Mouse (Mus musculus) cerebellum, adult 18-20 months (tissue): ENCODE data around the gene Wnt16.
"Not testable (repeated sequence)": the region's sequence is repeated elsewhere in the genome, so short reads cannot be mapped to it uniquely, and the experiment has no call there.

Experiments used
- DNase-seq, 2 experiments: peaks; one replicate each; pipeline ENCODE4 v3.0.0; 2021

The Wnt16 gene

DNA sequence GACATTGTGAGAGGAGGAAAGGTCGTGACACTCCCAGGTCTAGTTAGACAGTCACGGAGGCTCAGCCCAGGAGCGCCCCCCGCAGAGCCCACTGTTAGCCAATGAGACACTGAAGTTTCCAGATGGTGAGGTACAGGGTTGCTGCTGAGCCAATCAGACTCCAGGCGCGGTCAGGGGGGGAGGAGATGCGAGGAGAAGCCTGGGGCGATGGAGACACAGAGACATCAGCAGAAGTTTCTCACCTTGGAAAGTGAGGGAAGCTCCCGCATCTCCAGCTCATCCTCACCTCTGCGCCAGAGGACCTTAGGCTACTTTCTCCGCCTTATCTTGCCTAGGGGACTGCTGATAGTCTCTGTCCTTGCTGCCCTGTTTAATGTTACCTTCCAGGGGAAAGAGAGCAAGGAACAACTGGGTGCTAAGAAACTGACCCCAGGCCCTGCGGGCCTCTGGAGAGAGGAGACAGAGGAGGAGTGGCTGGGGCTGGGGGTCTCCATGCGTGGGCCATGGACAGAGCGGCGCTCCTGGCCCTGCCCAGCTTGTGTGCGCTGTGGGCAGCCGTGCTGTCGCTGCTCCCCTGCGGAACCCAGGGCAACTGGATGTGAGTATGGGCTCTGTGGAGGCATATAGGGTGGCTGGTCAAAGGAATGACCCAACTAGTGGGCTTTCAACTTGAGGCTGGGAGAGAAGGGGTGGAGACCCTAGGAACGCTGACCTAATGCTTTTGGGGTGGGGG lies at the start of gene Wnt16:
Gene Wnt16 (plus strand): TSS at position 224 of the 733 bp plus-strand sequence.
- DNase-seq, result no peak

DNA sequence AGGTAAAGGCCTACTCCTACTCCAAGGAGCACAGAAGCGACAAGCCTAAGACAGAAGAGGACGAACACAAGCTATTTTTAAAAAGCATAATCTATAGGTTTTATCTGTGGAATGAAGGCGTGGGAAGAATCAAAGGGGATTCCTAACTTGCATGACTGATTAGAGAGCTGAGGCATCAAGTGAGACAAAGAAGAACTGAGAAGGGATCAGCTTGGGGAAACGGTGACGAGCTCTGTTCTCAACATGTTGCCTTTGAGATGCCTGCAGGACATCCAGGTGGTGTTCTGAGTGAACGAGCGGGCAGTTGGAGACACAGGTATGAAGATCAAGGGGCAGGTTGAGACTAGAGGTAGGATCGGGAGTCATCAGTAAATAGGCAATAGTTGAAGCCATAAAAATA lies 44.7 kb upstream of the Wnt16 start:
- DNase-seq, result no peak

DNA sequence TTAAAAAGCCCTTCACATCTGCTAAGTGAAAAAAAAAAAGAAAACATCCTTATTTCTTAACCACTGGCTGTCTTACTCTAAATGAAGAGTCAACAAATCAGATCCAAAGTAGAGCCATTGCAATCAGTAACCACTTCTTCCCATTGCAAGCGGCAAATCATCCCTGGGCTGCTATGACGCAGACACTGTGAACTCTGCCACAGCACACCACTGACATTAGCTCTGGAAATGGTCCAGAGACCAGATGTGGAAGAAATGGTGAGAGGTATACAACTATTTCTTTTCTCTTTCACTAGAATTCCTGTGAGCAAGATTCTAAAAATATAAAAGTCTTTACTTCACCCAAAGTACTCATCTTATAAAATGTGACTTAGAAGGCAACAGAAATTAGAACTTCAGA lies 41.3 kb upstream of the Wnt16 start:
- no peak for DNase-seq

DNA sequence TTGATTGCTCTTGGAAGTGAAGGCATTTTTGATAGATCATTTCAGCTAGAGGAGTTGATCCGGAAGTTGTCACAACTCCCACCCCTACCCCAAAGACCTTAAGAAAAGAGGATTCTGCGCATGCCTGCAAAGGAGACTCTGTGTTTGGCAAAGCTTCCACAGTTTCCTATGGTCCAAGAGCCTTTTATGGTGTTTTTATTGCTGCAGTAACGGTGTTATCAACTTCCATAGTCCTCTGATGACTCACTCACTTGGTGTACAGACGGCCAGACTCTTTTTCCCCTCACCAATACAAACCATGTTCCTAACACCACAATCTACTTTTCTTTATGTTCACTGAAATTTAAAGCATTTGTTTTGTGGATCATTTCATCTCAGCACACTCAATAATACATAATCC lies 29.2 kb upstream of the Wnt16 start:
- DNase-seq, result no peak

DNA sequence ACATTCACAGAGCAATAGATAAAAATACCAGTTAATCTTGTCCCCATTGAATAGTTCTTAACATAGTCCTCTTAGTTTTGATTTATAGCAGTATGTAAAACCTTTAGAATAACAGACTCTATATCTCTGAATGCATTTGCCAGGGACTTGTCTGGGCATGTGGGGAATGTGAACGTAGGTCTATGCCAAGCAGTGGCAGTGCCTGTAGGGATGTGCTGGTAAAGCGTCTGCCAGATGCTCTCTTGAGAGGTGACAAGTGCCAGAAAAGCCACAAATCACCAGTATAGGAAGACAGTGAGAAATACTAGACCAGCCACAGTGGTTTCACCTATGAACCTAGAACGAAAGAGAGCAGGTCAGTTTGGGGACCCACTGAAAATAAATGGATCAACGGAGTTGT lies 25.5 kb upstream of the Wnt16 start:
- DNase-seq, result no peak

DNA sequence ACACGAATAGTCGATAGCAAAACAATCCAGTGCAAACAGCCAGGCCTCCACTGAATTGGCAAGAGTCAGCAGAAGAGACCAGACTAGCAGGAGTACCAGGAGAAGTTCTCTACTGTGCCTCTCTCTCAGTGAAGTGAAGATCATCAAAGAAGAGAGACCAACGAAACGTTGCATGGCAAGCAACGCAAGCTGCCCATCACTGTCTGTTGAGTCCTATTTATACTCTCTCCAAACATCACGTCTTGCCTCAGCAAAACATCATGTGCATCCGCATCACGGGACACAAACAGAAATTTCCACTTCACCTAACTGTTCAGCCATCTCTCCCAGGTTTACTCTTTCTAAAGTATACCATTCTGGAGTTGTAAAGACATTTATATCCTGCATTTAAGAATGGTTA lies 23.9 kb upstream of the Wnt16 start:
- not testable (repeated sequence) for DNase-seq

DNA sequence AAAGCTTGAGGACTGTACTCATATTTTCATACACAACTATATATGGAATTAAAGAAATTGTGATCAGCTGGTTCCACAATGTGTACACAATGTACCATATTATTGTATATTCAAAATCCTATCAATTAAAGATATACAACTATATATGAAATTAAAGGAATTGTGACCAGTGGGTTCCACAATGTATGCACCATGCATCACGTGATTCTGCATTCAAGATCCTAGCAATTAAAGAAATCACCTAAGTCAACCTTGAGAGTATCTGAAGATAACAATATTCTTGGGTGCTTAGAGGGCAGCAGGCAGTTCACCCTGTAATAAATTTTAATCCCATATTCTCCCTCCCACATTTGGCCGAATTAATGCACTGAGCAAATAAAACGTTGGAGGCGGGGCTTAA lies 22.0 kb upstream of the Wnt16 start:
- DNase-seq, result no peak

DNA sequence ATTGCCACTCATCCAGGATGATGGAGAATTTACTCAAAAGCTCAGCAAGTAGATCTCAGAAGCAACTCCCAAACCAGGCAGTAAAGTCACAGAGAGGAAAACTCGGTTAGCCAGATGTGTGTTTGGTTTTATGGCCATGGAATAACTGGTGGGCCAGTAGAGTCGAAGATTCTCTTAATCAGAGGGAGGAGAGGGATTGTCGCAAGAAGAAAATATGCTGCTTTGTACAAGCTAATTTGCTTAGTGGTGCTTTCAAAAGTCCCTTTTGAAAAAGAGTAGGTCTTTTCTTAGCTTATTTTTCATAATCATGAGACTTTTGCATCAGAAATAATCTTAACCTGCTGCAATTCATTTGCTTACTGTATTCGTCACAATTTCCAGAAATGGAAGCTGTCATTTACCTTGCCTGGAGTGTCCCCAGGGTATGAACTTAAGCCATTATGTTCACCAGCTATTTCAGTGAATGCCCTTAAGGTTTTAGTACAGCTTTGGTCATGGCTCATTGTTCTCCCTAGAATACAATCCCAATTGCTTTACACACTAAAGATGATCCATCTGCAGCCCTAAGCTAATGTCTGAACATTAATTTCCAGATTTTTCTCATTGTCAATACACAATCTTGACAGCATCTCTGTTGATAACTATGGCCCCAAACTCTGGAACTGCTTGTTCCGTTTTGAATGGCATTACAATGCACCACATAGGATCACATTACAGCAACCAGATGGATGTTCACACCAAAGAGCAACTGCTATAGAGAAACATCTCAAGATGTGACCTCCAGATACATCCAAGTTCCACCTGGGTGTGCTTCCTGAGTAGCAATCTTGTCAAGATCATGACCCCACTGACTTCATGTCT lies 20.0 kb upstream of the Wnt16 start:
- DNase-seq, result no peak

DNA sequence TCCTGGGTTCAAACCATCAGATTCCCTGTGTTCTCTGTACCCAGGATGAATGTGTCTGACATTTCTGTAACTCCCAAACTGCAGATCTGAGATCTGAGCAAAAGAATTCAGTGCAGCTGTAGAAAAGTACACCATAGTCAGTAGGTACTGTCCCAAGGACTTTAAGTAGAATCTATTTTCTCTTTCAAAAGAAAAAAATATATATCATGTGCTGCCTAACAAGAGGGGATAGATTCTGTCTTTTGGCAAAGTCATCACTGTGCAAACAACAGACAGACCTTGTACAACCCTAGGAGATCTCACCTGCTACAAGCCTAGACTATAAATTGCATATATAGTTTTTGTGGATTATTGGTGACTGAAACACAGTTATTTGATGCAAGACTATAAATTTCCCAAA lies 19.4 kb upstream of the Wnt16 start:
- DNase-seq, result no peak

DNA sequence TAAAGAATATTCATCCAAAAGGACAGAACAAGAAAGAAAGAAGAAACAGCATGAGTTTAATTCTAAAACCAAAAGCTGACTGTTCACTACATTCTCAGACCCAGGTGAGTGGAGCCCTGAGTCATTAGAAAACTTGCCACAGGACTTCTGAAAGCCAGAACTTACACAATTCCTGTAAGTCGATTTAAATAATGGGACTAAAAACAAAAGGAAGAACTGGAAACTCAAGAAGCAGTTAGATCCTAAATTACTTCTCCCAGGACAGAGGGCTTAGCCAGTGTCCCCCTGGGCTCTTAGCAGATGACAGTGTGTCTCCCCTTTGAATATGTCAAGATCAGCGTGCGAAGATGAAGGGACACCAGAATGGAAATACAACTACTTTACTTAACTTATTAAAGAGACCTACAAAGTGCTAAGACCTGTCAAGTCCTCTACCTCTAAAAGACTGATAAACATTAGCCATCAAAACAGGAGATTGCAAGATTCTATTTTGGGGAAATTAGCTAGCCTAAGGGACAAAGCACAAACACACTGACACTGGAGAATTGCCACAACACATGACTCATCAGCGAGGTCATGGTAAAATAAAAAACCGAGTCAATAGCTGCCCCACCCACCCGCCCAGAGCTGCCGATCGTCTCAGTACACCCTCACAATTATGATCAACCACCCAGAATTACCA lies 18.0 kb upstream of the Wnt16 start:
- DNase-seq, result no peak

DNA sequence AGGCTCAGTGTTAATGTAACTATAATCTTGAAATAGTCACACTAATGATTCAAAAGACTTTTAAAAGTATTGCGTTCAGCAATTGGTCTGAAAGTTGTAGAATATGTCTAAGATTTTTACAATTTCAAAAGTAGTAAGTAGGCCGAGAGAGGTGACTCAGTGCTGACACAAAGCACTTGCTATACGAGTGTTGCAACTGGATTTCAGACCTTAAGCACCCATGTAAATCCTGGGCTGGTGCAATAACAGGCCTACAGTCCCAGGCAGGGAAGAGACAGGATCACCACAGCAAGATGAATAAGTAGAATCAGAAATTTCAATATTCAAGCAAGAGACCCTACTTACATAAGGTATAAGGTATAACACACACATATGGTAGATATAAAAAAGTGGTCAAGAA lies 10.1 kb upstream of the Wnt16 start:
- DNase-seq, result no peak

DNA sequence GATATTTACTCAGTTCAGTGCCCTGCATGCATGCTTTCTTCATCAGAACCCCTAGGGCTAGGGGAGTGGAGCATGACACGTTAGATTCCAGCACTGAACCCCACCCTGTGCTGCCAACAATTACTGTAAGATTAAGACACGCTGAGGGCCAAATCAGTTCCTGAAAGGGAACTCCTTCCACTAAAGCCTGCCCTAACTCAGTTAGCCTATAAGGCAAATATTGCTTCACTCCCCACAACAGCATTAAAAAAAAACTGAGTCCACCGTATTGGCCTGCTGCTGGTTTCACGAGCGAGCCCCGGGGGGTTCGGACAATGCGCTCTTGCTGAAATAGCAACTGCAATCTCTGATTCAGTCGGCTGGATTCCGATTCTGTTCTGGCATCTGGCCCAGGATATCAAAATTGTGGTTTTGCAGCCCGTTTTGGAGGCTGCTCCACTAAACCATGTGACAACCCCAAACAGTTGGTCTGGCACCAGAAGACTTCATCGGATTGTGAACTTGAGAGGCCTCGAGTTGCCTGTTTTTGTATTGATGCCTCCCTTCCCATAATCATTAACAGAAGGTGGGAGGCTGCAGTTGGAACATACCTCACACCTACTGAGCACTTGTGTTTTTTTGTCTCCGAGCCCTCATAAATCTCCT lies 7.7 kb upstream of the Wnt16 start:
- DNase-seq, result peak; percentile 9 to 13

DNA sequence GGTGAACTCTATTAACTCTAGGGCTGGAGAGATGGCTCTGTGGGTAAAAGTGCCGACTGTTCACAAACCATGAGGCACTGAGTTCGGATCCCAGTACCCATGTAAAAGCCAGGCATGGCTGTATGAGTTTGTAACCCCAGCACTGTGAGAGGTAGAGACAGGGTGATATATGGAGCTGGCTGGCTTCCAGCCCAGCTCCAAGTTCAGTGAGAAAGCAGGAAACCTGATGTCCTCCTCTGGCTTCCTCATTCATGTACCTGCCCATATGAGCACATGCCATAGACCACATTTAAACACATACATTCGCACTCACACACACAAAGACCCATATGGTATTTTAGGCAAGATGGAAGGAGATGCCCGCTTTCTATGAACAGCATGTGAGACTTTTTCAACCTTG lies 5.6 kb upstream of the Wnt16 start:
- no peak for DNase-seq

DNA sequence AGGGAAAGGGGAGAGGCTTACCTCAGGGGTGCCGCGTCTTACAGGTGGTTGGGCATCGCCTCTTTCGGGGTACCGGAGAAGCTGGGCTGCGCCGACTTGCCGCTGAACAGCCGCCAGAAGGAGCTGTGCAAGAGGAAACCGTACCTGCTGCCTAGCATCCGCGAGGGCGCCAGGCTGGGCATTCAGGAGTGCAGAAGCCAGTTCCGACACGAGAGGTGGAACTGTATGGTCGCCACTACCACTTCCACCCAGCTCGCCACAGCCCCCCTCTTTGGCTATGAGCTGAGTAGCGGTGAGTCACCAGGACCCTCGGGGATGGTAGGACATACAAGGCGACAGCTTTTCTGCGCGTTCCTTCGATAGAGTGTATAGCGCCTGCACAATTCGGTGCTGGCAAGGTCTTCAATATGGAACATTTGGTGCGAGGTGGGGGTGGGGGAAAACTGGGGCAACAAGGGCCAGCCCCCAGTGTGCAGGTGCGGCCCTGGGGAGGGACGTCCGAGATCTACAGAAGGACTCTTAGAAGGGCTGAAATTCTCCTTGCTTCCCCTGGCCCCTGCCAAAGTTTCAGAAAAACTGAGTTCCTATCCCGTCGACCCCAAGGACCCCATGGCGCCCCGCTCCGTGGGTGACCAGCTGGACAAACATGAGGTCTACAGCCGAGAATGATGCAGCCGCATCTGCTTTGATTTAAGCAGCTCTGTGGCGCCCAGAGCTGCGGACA lies 872 bp downstream of the Wnt16 start:
- peak; percentile 6 to 10 for DNase-seq

DNA sequence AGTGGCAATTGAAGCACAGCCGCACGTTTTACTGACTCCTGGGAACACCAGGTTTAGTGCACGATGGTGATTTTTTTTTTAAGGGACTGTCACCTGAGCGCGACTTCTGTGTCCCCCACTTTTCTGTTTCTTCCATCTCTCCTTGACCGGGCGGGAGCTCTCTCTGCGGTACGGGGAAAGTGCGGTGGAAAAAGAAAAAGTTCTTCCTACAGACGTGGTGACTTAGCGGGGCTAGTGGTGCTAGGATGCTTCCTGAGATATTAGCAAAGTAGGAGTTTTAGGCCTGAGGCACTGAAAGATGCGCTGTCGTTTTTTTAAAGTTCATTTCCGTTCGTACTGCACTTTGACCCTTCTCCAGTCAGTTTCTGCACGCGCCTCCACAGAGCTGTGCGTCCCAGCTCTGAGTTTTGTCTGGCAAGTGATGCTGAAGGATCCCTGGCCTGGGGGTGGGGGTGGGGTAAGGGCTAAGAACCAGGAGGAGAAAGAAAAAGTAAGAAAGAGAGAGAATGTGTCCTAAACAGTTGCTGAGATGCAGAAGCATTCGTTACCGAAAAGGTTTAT lies 1.5 kb downstream of the Wnt16 start:
- DNase-seq, result no peak

DNA sequence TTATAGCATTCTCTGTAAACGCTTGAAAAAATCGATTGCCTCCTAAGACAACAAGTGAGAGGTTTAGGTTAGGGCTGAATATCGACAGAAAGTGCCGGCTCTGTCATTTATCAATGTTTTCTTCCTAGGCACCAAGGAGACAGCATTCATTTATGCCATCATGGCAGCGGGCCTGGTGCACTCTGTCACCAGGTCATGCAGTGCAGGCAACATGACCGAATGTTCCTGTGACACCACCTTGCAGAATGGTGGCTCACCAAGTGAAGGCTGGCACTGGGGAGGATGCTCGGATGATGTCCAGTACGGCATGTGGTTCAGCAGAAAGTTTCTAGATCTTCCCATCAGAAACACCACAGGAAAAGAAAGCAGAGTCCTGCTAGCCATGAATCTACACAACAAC lies 2.8 kb downstream of the Wnt16 start:
- no peak for DNase-seq

DNA sequence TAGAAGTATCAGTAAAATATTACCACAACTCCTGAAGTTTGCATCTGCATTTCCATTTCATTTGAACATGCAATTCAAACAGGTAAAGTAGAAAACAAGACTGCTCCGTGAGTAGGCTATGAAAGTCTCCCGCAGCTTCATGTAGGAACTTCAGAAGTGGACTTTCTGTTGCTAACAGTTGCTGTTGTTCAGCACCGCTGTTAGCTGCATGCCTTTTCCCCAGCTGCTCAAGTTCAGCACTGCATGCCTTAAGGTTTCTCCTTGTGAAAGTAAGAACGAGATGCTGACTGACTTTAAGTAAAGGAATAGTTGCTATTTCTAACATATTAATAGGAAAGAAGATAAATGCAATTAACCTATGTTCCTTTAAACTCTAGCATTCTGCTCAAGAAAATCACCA lies 4.0 kb downstream of the Wnt16 start:
- DNase-seq, result no peak

DNA sequence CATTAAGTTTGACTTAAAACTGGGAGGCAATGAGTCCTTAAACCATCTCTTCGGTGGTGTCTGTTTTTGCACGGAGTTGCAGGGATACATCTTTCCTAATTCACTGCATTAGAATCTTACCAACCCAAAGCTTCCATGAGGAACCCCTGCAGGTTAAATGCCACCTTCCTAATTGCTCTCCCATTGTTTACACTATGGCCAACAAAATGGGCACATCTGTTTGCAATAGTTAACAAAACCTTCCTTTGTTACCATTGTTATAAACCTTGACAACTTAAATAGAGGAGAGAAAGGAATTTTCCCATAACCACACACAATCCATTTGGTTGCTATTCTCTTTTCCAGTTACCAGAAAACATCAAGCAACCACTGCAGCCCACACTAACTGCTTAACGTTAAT lies 5.9 kb downstream of the Wnt16 start:
- no peak for DNase-seq

DNA sequence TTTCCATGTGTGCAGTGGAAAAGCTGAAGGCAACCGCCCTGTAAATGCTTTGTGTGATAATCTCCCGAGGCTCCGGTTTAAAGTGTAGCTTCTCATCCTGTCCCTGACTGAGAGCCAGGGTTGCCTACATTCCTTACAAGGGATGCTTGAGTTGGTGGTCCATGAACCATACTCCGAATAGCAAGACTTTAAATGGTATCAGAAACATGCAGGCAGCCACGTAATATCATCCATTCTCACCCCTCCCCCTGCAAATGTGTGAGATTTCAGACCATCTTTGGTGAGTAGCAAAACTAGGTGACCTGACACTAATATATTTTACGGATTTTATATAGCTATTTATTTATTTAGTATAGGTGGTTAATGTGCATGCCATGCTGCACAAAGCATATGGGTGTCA lies 9.0 kb downstream of the Wnt16 start:
- DNase-seq, result no peak

DNA sequence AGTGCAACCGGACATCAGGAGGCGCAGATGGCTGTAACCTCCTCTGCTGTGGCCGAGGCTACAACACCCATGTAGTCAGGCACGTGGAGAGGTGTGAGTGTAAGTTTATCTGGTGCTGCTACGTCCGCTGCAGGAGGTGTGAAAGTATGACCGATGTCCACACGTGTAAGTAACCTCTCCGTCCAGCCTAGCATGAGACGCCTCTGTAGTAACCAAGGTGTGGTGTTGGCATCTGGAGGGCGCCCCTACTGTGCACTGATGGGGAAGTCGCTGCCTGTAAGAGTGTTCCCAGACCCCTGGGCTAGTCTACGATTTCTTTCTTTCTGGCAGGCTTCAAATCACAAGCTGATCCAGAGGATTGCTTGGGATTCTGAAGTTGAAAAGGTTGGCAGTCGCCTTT lies 10.0 kb downstream of the Wnt16 start:
- no peak for DNase-seq

DNA sequence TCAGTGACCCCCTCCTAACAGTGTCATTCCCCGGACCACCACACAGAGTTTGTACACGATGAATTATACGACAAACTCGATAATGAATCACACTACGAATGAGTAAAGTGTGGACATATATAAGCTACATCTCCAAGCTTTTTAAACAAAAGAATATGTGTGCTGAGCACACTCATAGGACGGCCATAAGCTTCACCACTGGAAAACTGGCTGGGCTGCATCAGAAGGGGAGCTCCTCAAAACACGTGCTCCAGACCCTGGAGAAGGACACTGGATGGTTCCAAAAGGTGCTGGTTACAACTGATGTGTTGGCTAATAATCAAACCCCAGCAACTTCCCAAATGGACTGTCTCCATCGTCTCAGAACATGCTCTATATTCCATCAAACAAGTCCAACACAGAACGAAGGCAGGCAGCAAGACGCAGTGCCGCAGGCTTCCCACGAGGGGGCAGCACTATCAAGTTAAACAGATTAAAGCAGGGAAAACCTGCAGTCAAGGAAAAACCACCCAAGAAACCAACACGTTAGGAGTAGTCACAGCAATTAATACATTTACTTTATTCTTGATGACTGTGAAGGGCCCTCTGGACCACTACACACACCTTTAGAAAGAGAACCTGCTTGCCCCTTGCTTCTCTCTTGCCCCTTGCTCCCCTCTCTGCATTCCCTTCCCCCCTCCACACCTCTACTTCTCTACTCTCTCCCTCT lies 37.5 kb downstream of the Wnt16 start:
- peak; percentile 65 to 76 for DNase-seq

DNA sequence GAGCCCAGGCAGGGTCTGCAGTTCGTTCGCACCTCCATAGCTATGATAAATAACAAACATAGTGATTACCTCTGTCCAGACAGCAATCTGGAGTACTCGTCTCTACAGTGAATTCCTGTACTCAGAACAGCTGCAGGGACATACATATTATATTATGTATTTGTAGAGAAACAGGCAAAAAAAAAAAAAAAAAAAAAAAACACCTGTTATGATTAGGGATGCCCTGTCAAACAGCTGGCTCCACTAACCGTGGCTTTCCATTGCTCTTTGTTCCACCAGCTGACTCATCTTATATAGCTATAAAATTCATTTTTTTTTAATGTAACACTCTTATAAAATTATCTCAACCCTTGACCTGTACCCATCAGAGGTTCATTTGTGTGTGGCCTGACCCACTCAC lies 38.3 kb downstream of the Wnt16 start:
- DNase-seq, result no peak
